Mouse (Mus musculus) naive thymus-derived CD4-positive, alpha-beta T cell, adult 2 months (primary cell): ENCODE measurements at regions not wholly inside any gene's neighbourhood (a gene's known extent, or its start where the extent isn't known, plus 50 kb on each side); places are given as distances from the start of the nearest gene placed in this dataset.

Experiments
- DNase-seq: peaks from one replicate; pipeline ENCODE4 v3.0.0-alpha.2; 2011; ENCODE audit warnings: low read depth

DNA sequence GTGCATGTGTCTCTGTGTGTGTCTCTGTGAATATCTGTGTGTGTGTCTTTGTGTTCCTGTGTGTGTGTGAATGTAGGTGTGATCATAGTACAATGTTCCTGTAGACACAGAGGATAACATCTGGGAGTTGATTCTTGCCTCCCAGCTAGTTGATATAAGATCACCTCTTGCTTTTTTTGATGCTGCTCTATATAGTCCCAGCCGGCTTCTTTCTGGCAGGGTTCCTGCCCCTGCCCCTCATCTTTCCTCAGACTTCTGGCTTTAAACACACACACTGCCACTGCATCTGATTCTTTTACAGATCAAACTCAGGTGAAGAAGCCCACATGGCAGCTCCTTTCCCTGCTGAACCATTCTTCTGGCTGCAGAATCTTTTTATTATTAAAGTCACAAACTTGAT lies 487.6 kb upstream of the Arpp21 start:
- DNase-seq: no peak

DNA sequence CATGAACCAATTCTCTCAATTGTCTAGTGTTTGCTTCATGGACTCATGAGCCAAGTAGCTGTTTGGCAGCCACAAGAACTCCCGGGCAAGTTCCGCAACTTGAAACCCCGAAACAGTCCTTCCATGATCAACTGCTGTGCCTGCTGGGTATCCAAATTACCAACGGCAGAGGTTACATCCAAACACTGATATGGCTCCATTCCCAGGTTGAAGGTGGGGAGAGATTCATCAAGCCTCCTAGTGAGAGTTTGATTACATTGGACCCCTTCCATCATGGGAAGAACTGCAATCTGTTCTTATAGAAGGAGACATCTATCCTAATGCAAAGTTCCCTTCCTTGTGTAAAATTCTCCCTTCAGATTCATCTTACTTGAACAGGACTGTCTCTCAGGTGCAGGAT lies 486.8 kb upstream of the Arpp21 start:
- no peak for DNase-seq

DNA sequence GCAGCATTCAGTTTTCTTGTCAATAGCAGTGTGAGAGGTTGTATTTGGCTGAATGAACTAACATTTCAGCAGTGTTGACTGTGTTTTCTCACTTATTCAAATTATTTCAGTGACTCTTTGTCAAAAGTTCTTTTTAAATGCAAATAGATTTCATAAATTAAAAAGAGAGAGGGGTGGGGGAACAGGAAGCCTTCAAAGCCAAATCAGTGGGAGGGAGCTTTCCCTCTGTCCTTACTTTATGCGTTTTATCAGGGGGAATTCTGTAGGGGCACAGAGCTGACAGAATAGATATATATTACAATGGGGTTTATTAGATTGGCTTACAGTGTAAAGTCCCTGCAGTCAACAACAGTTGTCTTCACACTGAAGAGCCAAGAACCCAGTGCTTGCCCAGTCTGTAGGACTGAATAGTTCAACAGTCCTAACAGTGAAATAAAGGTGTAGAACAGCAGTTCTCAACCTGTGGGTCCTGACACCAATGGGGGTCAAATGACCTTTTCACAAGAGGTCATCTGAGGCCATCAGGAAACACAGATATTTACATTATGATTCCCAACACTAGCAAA lies 479.5 kb upstream of the Arpp21 start:
- DNase-seq: no peak

DNA sequence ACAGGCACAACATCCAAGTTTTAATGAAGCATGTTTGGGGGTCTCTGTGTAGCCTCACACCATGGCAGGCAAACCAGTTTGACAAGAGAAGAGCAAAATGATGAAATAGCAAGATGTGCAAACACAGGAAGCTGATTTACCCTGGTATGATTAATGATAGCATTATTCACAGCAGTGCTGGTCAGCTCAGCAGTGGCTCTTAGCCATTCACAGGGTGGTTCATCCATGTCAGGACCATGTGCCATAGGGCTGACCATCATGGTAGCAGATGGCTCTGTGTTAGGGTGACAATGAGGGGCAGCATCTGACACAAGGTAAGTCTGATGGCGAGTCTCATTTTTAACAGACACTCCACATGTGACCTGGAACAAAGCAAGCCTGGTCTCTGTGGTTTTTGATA lies 443.1 kb upstream of the Arpp21 start:
- no peak for DNase-seq

DNA sequence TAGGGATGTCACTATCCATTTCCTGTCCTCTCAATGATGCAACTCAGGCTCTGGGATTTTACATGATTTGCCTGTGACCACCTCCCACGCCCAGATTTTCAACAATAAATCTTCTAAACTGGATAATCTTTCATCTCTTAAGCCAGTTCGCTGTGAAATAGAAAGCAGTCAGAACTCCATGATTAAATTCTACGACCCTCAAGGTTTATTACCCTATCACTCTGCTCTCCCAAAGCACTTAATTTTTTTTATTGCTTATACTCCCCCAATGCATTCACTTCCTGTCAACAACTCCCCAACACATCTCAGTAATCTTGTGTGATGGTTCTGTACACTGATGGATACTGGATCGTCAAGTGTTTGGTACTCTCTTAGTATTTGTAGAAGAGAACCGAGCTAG lies 439.5 kb upstream of the Arpp21 start:
- DNase-seq: no peak
